Mouse (Mus musculus): ENCODE data around the gene Kcna1.

Gene Kcna1

GRCm38 (mm10) chr6:126646381-126646780 lies at the start of gene Kcna1:
Kcna1 (minus strand) TSS chr6:126646384.
- DNase-seq (ENCODE audit: low read depth, low spot score): no peak

- no peak for DNase-seq (ENCODE audit: low read depth, low spot score)
Observed at GRCm38 (mm10) chr6:126687120-126687519, 40.9 kb upstream of the Kcna1 start.

DNA sequence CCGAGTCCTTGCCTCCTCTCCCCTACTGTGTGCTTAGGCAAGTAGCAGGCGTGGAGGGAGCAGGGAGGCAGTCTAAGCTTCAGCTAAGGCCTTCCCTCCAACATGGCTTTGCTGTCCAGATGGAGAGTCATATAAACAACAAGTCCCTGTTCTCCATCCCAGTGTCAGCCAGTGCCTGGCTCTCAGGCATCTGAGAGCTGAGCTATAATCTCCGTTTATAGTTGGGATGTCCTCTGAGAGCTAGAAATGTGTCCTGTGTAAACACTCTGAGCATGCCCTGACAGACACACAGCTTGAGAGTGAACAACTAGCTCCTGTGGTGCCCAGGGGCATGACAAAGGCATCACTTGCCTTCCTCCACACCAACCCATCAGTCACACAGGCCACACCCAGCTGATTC lies 39.0 kb upstream of the Kcna1 start:
- DNase-seq (ENCODE audit: low read depth, low spot score): peak; percentile 81

- no peak for DNase-seq (ENCODE audit: low read depth, low spot score)
Observed at GRCm38 (mm10) chr6:126678961-126679360, 32.8 kb upstream of the Kcna1 start.

DNA sequence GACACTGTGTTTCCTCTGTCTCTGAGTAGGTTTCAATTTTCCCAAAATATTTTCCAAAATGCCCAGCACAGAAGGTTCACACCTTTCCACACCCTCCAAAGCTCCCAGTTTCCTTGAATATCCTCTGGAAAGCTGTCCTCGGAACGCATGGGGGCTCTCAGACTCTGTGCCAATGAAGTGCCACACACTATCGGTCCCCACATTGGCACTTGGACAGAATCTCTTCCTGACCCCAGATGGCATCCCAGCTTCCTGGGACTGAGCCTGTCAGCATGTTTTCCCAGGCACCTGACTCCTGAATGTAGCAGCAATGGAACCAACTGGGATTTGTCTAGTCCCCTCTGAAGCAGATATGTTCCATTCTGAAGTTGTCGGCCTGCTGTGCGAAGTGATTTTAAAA lies 20.8 kb upstream of the Kcna1 start:
- DNase-seq (ENCODE audit: low read depth, low spot score): peak; percentile 89

DNA sequence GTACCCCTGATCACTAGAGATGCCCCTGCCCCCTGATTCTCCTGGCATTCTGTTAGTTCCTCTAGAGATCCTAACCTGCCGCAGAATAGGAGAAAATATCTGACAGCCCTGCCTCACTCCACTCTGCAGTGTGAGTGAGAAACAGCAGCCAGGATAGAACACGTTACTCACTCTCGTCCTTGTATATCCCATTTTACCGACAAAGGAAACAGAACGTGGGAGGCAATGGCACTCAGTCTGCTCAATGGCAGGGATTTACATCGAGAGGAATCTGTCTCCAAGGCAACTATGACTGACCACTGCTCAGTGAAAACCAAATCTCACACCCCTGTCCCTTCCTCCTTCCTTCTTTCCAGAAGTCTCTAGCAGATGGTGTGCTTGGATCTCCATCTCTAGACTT lies 19.9 kb upstream of the Kcna1 start:
- peak; percentile 72 for DNase-seq (ENCODE audit: low read depth, low spot score)

DNA sequence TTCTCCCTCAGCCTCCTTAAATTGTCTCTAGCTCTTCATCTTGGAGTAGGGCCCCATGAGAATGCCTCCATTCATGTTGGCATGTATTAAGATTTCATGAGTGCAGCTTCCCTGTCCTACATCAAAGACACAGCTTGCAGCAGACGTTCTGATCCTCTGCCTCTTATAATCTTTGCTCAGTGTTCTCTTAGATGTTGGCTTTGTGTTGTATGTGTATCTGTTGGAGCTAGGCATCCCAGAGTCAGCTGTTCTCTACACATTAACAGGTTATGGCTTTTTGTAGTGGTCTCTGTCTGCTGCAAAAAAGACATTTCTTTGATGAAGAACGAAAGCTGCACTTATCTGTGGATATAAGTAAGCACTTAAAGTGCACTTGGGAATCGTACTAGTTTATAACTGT lies 18.4 kb upstream of the Kcna1 start:
- no peak for DNase-seq (ENCODE audit: low read depth, low spot score)

DNA sequence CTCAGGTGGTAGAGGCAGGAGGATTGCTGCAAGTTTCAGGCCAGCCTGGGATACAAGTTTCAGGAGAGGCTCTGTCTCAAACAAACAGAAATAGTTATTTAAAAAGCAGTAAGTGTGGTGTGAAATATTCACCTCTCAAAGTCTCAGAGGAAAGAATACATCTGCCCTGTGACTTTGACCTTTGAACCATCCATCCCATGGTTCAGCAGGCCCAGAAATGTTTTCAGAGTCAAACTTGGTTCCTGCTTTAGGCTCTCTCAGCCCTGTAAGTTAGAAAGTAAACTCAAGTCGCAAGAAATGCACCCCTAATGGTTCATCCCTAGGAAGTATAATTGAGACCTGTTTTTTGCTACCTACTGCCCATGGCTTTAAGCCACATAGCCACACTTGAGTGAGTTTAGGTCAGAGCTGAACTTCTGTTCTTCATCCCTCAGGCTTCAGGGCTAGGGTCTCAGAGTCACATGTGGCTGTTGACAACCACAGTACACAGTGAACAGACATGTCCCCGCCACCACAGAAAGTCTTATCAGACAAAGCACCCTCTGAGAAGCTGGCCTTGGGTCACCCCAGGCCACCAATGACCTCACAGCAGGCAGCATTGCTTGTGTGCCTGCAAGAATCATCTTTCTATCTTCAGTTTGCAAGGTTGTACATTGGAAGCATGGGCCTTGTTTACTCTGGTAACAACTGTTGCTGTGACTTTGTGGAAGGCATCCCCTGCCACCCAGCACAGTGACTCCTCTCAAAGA lies 11.6 kb upstream of the Kcna1 start:
- DNase-seq (ENCODE audit: low read depth, low spot score): peak; percentile 72

DNA sequence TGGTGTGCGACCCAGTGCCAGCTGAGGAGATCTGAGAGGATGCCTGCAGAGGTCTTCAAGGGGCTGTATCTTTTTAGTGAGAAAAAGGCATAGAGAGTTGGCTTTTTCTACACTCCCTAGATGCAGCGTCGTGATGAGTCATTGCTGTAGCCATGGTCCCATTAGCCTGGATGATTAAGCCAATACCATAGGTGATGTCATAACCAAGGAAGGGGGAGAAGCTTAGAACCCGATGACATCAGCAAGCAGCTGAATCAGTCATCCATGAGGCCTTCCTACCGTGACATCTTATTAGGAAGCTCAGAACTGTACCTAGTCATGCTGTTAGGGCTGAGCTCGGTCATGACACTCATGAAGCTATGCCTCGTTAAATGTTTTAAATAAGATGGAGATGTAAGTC lies 7.4 kb upstream of the Kcna1 start:
- DNase-seq (ENCODE audit: low read depth, low spot score): peak; percentile 58

- peak; percentile 96 for DNase-seq (ENCODE audit: low read depth, low spot score)
Observed at GRCm38 (mm10) chr6:126645644-126646358, 383 bp downstream of the Kcna1 start.

GRCm38 (mm10) chr6:126645044-126645541 lies 1.1 kb downstream of the Kcna1 start:
- peak; percentile 89 for DNase-seq (ENCODE audit: low read depth, low spot score)

- DNase-seq (ENCODE audit: low read depth, low spot score): peak; percentile 96
Observed at GRCm38 (mm10) chr6:126644181-126645043, 1.8 kb downstream of the Kcna1 start.

GRCm38 (mm10) chr6:126643341-126644055 lies 2.7 kb downstream of the Kcna1 start:
- DNase-seq (ENCODE audit: low read depth, low spot score): peak; percentile 67

GRCm38 (mm10) chr6:126642856-126643321 lies 3.3 kb downstream of the Kcna1 start:
- peak; percentile 87 for DNase-seq (ENCODE audit: low read depth, low spot score)

GRCm38 (mm10) chr6:126628451-126628850 lies 17.7 kb downstream of the Kcna1 start:
- no peak for DNase-seq (ENCODE audit: low read depth, low spot score)

DNA sequence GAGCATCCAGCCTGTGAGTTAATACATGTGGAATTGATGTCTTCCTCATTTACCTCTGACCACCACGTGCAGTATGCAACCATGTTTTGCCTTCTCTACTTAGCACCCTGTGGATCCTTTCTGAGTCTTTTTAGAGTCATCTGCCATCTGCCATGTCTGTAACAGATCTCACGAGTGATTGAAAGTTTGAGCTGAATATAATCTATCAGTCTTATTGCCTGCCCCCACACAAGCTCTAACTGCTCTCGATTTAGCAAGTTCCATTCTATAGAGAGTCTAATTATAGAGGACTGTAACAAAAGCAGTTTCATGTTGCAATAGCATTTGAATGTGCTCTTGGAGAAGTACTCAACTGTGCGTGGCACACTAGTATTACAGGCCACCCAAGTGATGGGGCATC lies 27.7 kb downstream of the Kcna1 start:
- DNase-seq (ENCODE audit: low read depth, low spot score): peak; percentile 53

- peak; percentile 81 for DNase-seq (ENCODE audit: low read depth, low spot score)
Observed at GRCm38 (mm10) chr6:126610746-126611145, 35.4 kb downstream of the Kcna1 start.

DNA sequence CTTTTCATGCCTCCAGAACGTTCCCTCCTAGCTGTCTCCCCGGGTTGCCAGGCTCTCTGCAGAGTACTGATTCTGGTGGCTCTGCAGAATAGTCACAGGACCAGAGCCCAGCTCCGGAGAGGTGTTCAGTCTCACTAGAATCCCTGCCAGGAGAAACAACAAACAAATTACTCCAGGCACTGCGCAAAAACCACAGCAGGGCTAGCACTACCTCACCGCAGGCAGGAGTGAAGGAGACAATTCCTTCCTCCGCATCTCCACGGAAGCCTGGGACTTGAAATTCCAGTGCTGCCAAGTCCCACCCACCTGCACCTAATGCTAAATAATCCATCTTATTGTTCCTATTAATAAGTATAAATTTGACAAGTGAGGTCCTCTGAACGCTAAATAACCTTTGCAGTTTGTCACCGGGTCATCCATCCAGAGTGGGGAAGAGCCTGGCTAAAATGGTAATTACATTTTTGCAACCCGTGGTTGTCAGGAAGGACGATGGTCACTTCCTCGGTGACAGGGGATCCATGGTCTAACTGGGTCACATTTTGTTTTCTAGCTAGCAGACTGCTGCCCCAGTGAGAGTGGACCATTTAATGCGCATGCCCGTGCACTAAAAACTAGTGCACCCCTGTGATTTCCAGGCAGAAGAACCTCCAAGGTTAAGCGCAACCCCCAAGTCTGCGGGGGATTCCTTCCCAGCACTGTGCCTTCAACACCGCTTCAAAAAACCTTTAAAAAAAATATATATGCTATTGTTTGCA lies 36.8 kb downstream of the Kcna1 start:
- DNase-seq (ENCODE audit: low read depth, low spot score): peak; percentile 74

GRCm38 (mm10) chr6:126601843-126602326 lies 44.3 kb downstream of the Kcna1 start:
- peak; percentile 91 for DNase-seq (ENCODE audit: low read depth, low spot score)

Data from brain, adult 2 months (tissue).